Comparison of ENCODE assay signal across 28 mouse cellular contexts in genomic region chr1:164468329-164468728, GRCm38 (mm10). TPM values are rescaled to one million over a fixed set of nuclear protein-coding genes. Genes with fewer than 3 reads are reported as not detected.
"Had no signal": no experiment of that assay in that cellular context is flagged by ENCODE, and none has a peak within 500 bp of the region (broad histone marks: within the 10 kb centered on the region; RNA-seq: fewer than 3 reads in every experiment).

No protein-coding gene starts in this region.

- H3K4me3 ChIP-seq: embryonic facial prominence, embryonic 10.5 days; embryonic facial prominence, embryonic 12.5 days; embryonic facial prominence, embryonic 13.5 days; embryonic facial prominence, embryonic 15.5 days; erythroblast, embryonic 14.5 days; forebrain, embryonic 10.5 days; forebrain, embryonic 12.5 days; forebrain, embryonic 13.5 days; forebrain, embryonic 15.5 days; gastrocnemius, adult 2 months; heart, adult 2 months had no signal

- H3K9ac ChIP-seq: embryonic facial prominence, embryonic 12.5 days; embryonic facial prominence, embryonic 13.5 days; embryonic facial prominence, embryonic 15.5 days; forebrain, embryonic 12.5 days; forebrain, embryonic 13.5 days; forebrain, embryonic 15.5 days; forebrain, postnatal 0 days had no signal

- DNase-seq: cerebellum, adult 2 months; cerebellum, adult 8-10 months; cerebellum, adult 9-10 months; cerebellum, adult 9-11 months; cerebellum, postnatal 10 days; cerebellum, postnatal 14 days; cerebellum, postnatal 25 days; cerebellum, postnatal 36 days; embryo, embryonic 11 days; forebrain, postnatal 0 days; gastrocnemius, adult 2 months; gastrocnemius, postnatal 10 days; gastrocnemius, postnatal 14 days; gastrocnemius, postnatal 25 days; gastrocnemius, postnatal 36 days; heart, adult 18-20 months; heart, adult 2 months had no signal

- H3K9me3 ChIP-seq: embryonic facial prominence, embryonic 10.5 days; embryonic facial prominence, embryonic 12.5 days; embryonic facial prominence, embryonic 13.5 days; embryonic facial prominence, embryonic 15.5 days; forebrain, embryonic 10.5 days; forebrain, embryonic 12.5 days; forebrain, embryonic 13.5 days; forebrain, embryonic 15.5 days had no signal

- ATAC-seq: forebrain, embryonic 13.5 days; forebrain, embryonic 14.5 days; forebrain, embryonic 15.5 days; forebrain, embryonic 16.5 days; forebrain, postnatal 0 days had no signal

- H3K4me2 ChIP-seq: embryonic facial prominence, embryonic 12.5 days; embryonic facial prominence, embryonic 13.5 days; embryonic facial prominence, embryonic 15.5 days; forebrain, embryonic 12.5 days; forebrain, embryonic 13.5 days; forebrain, embryonic 15.5 days had no signal

- H3K27me3 ChIP-seq: embryonic facial prominence, embryonic 12.5 days; embryonic facial prominence, embryonic 13.5 days; embryonic facial prominence, embryonic 15.5 days; forebrain, embryonic 12.5 days; forebrain, embryonic 13.5 days; forebrain, embryonic 15.5 days had no signal

- H3K36me3 ChIP-seq: embryonic facial prominence, embryonic 10.5 days; embryonic facial prominence, embryonic 12.5 days; embryonic facial prominence, embryonic 13.5 days; embryonic facial prominence, embryonic 15.5 days; forebrain, embryonic 10.5 days; forebrain, embryonic 12.5 days; forebrain, embryonic 15.5 days had no signal

- H3K27ac ChIP-seq: embryonic facial prominence, embryonic 10.5 days; embryonic facial prominence, embryonic 12.5 days; embryonic facial prominence, embryonic 13.5 days; embryonic facial prominence, embryonic 15.5 days; forebrain, embryonic 10.5 days; forebrain, embryonic 12.5 days; forebrain, embryonic 13.5 days; forebrain, embryonic 15.5 days; gastrocnemius, adult 2 months; heart, adult 2 months had no signal

- H3K4me1 ChIP-seq: embryonic facial prominence, embryonic 10.5 days; embryonic facial prominence, embryonic 12.5 days; embryonic facial prominence, embryonic 13.5 days; embryonic facial prominence, embryonic 15.5 days had no signal

RNA-seq across cellular contexts. Expression of gene Atp1b1, which starts 10.2 kb away (rescaled TPM):
- polyA plus RNA-seq: erythroblast, embryonic 14.5 days had no signal
